Mouse (Mus musculus): Measurements from ENCODE around the gene Ankrd55.

DNA sequence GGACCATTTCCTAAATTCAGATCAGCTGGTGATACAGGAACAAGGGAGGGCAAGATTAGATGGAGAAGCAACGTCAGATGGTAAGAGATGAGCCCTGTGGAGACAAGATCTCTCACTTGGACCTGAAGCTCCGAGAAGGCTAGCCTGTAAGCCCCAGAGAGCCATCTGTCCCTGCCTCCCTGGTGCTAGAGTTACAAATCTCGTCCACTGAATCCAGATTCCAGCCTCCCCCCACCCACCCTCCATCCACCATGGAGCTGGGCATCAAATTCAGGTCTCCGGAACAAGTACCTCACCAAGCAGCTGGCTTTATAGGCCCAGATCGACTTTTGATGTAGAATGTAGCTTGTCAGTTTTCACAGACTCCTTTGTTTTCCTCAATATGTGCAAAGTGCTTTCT is 32.4 kb upstream of the Ankrd55 start:
- TF ChIP-seq CTCF (IDR thresholded peaks at IDR 0.05; ENCODE audit: extremely low read depth, insufficient read depth, insufficient read length, insufficient replicate concordance): no peak
- TF ChIP-seq POLR2A (IDR thresholded peaks at IDR 0.05; ENCODE audit: low read depth, low read length): no peak

Data from spleen, adult 2 months (tissue).